Mouse (Mus musculus) granulocyte monocyte progenitor cell, adult 5-6 weeks (primary cell): ENCODE measurements around the gene Rhebl1. TPM values are rescaled to one million over a fixed set of nuclear protein-coding genes. Genes with fewer than 3 reads are reported as not detected.

Experiments used
- ATAC-seq: replicated peaks from 2 replicates; pipeline ENCODE4 v1.8.0; 2016; ENCODE audit warnings: mild to moderate bottlenecking, moderate TSS enrichment, inconsistent platforms; ENCODE audit not compliant: poor library complexity, severe bottlenecking
- total RNA-seq, 2 experiments: library from RNA; stranded (forward) in 1 of 2; stranded (reverse) in 1 of 2; fragments of 200-712, 200-1000 nt in 1 of 2; fragments of >200 nt in 1 of 2; fragmentation: Nextera tagmentation in 1 of 2; gene quantifications; 2 replicates each; pipeline ENCODE4 v1.2.3; 2014 to 2017

Gene Rhebl1
- total RNA-seq, 2 experiments from 2014 or later: 4.3 to 14.3 TPM

DNA sequence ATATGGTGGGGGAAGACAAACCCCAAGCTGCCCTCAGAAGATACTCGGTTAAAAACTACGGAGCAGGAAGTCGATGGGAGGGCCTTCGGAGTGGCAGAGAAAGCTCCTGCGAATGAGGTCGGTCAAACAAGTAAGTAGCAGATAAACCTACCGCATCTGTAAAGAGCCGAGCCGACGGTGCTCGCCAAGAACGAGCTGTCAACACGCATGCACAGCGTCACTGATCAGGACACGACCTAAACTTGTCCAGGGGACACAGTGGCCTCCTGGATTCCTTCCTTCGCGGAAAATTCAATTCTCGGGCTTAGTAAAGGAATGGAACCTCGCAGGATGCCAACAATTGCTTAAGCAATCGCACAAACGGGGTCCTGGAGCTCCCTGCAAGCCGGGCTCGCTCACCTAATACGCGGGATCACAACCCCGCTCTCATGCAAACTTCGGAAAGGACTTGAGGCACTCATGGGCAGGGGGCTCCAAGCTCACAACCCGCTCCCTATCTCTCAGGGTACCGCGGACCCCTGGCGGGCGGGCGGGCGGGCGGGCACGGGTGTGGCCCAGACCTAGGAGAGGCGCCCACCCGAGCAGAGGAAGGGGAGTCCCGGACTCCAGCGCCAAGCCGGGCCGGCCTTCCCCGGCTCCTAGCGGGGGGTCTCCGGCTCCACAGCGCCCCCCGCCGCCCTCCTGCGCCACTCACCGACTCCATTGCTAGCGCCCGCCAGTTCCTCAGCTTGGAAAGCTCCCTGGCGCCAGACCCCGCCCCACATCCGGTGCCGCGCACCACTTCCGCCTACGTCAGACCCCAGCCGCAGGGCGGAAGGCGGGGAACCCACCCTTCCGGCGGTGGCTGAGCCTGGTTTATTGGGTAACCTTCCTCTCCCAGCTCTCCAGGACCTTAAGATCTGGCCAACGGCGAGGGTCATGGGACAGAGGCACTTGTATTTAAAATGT lies 63.3 kb downstream of the Rhebl1 start, which contains the start of gene Prkag1:
Gene Prkag1, minus strand, starts transcription at position 786 of the 948 bp plus-strand sequence.
- ATAC-seq: peak; percentile 90

Other genes starting within 250 kb of the Rhebl1 start
- 76.1 and 82.1 TPM in 2 replicates for gene Ddx23, start 231.6 kb downstream of the Rhebl1 start, total RNA-seq (2014; fragmentation: Nextera tagmentation)
- gene Ddx23, start 231.6 kb downstream of the Rhebl1 start, total RNA-seq (2017): 79.5 and 103 TPM in 2 replicates
- gene Rnd1, start 217.1 kb downstream of the Rhebl1 start, total RNA-seq (2014; fragmentation: Nextera tagmentation): 0.11 and 0.39 TPM in 2 replicates
- gene Rnd1, start 217.1 kb downstream of the Rhebl1 start, total RNA-seq (2017): 0.67 and 2.7 TPM in 2 replicates
- gene Ccdc65, start 186.3 kb downstream of the Rhebl1 start, total RNA-seq (2014; fragmentation: Nextera tagmentation): not detected in 2 replicates
- gene Ccdc65, start 186.3 kb downstream of the Rhebl1 start, total RNA-seq (2017): not detected in 2 replicates
- 37.6 and 39.9 TPM in 2 replicates for gene Fkbp11, start 166.3 kb downstream of the Rhebl1 start, total RNA-seq (2014; fragmentation: Nextera tagmentation)
- 63.8 and 66.3 TPM in 2 replicates for gene Fkbp11, start 166.3 kb downstream of the Rhebl1 start, total RNA-seq (2017)
- 39.0 and 41.4 TPM in 2 replicates for gene Arf3, start 131.3 kb downstream of the Rhebl1 start, total RNA-seq (2014; fragmentation: Nextera tagmentation)
- gene Arf3, start 131.3 kb downstream of the Rhebl1 start, total RNA-seq (2017): 29.9 and 32.7 TPM in 2 replicates
- gene Wnt10b, start 116.4 kb downstream of the Rhebl1 start, total RNA-seq (2014; fragmentation: Nextera tagmentation): 0.47 TPM in 1 of 2 replicates, not detected in the other
- gene Wnt10b, start 116.4 kb downstream of the Rhebl1 start, total RNA-seq (2017): 0.26 TPM in 1 of 2 replicates, not detected in the other
- not detected in 2 replicates for gene Wnt1, start 104.7 kb downstream of the Rhebl1 start, total RNA-seq (2014; fragmentation: Nextera tagmentation)
- not detected in 2 replicates for gene Wnt1, start 104.7 kb downstream of the Rhebl1 start, total RNA-seq (2017)
- gene Ddn, start 85.0 kb downstream of the Rhebl1 start, total RNA-seq (2014; fragmentation: Nextera tagmentation): not detected in 2 replicates
- not detected in 2 replicates for gene Ddn, start 85.0 kb downstream of the Rhebl1 start, total RNA-seq (2017)
- 34.2 and 63.8 TPM in 2 replicates for gene Prkag1, start 63.0 kb downstream of the Rhebl1 start, total RNA-seq (2014; fragmentation: Nextera tagmentation)
- gene Prkag1, start 63.0 kb downstream of the Rhebl1 start, total RNA-seq (2017): 85.0 and 110 TPM in 2 replicates
- 59.0 and 81.0 TPM in 2 replicates for gene Kmt2d, start 23.3 kb downstream of the Rhebl1 start, total RNA-seq (2014; fragmentation: Nextera tagmentation)
- gene Kmt2d, start 23.3 kb downstream of the Rhebl1 start, total RNA-seq (2017): 15.8 and 24.9 TPM in 2 replicates
- gene Dhh, start 4.0 kb upstream of the Rhebl1 start, total RNA-seq (2014; fragmentation: Nextera tagmentation): not detected in 2 replicates
- not detected in 2 replicates for gene Dhh, start 4.0 kb upstream of the Rhebl1 start, total RNA-seq (2017)
- gene Lmbr1l, start 23.7 kb upstream of the Rhebl1 start, total RNA-seq (2014; fragmentation: Nextera tagmentation): 3.5 and 8.5 TPM in 2 replicates
- 7.7 and 11.9 TPM in 2 replicates for gene Lmbr1l, start 23.7 kb upstream of the Rhebl1 start, total RNA-seq (2017)
- 2,030 and 2,397 TPM in 2 replicates for gene Tuba1b, start 40.0 kb upstream of the Rhebl1 start, total RNA-seq (2014; fragmentation: Nextera tagmentation)
- 964 and 1,039 TPM in 2 replicates for gene Tuba1b, start 40.0 kb upstream of the Rhebl1 start, total RNA-seq (2017)
- gene Gm49450, start 59.0 kb upstream of the Rhebl1 start, total RNA-seq (2014; fragmentation: Nextera tagmentation): not detected in 2 replicates
- not detected in 2 replicates for gene Gm49450, start 59.0 kb upstream of the Rhebl1 start, total RNA-seq (2017)
- gene Tuba1a, start 59.2 kb upstream of the Rhebl1 start, total RNA-seq (2014; fragmentation: Nextera tagmentation): 21.3 and 34.8 TPM in 2 replicates
- 19.6 and 24.6 TPM in 2 replicates for gene Tuba1a, start 59.2 kb upstream of the Rhebl1 start, total RNA-seq (2017)
- 117 and 131 TPM in 2 replicates for gene Tuba1c, start 135.4 kb upstream of the Rhebl1 start, total RNA-seq (2014; fragmentation: Nextera tagmentation)
- gene Tuba1c, start 135.4 kb upstream of the Rhebl1 start, total RNA-seq (2017): 109 and 120 TPM in 2 replicates
- gene Prph, start 160.6 kb upstream of the Rhebl1 start, total RNA-seq (2014; fragmentation: Nextera tagmentation): not detected in 2 replicates
- not detected in 2 replicates for gene Prph, start 160.6 kb upstream of the Rhebl1 start, total RNA-seq (2017)
- 11.0 and 44.6 TPM in 2 replicates for gene Troap, start 180.0 kb upstream of the Rhebl1 start, total RNA-seq (2014; fragmentation: Nextera tagmentation)
- 21.5 and 24.9 TPM in 2 replicates for gene Troap, start 180.0 kb upstream of the Rhebl1 start, total RNA-seq (2017)
- not detected in 2 replicates for gene C1ql4, start 193.3 kb upstream of the Rhebl1 start, total RNA-seq (2014; fragmentation: Nextera tagmentation)
- not detected in 2 replicates for gene C1ql4, start 193.3 kb upstream of the Rhebl1 start, total RNA-seq (2017)
- gene Dnajc22, start 198.6 kb upstream of the Rhebl1 start, total RNA-seq (2014; fragmentation: Nextera tagmentation): not detected in 2 replicates
- not detected in 2 replicates for gene Dnajc22, start 198.6 kb upstream of the Rhebl1 start, total RNA-seq (2017)
- gene Spats2, start 231.4 kb upstream of the Rhebl1 start, total RNA-seq (2014; fragmentation: Nextera tagmentation): 0.85 TPM in 1 of 2 replicates, not detected in the other
- 0.46 and 1.0 TPM in 2 replicates for gene Spats2, start 231.4 kb upstream of the Rhebl1 start, total RNA-seq (2017)